Mouse (Mus musculus): ENCODE results near the gene Hhat. TPM values are rescaled to one million over a fixed set of nuclear protein-coding genes. Genes with fewer than 3 reads are reported as not detected.

Gene Hhat
- polyA plus RNA-seq, 1 experiment from 2014 or later: 3.6 TPM

GRCm38 (mm10) chr1:192520836-192521435 lies 250.1 kb downstream of the Hhat start:
- H3K4me2 ChIP-seq (replicated peaks; ENCODE audit: low read depth): no peak overlapping the region
- H3K9me3 ChIP-seq (ENCODE audit: control insufficient read depth, low read length): no peaks in the 10 kb centered on the region
- no peaks in the 10 kb centered on the region for H3K4me1 ChIP-seq (replicated peaks; ENCODE audit: control insufficient read depth, insufficient read depth)
- no peaks in the 10 kb centered on the region for H3K27me3 ChIP-seq (ENCODE audit: control insufficient read depth, insufficient read depth, low read length)
- H3K4me3 ChIP-seq (ENCODE audit: low read depth, low read length): no peak overlapping the region
- no peak for TF ChIP-seq CTCF (IDR thresholded peaks at IDR 0.05; ENCODE audit: low read depth)
- TF ChIP-seq EP300 (optimal IDR thresholded peaks at IDR 0.05): no peak
- H3K9ac ChIP-seq (ENCODE audit: low read length): no peak overlapping the region
- WGBS: 42% methylated on average over 13 of the region's 13 CpGs
- DNase-seq (ENCODE audit: low spot score) (no peak), ATAC-seq (ENCODE audit: low FRiP score, low TSS enrichment) (no peak)
- H3K27ac ChIP-seq (replicated peaks): no peak overlapping the region
- H3K36me3 ChIP-seq (ENCODE audit: control insufficient read depth, insufficient read depth, low read length): no peaks in the 10 kb centered on the region

- Histone ChIP-seq H3K4me3 (ENCODE audit: low read depth, low read length) (no peak overlapping the region), H3K9me3 (ENCODE audit: control insufficient read depth, low read length) (no peaks in the 10 kb centered on the region), H3K27me3 (ENCODE audit: control insufficient read depth, insufficient read depth, low read length) (no peaks in the 10 kb centered on the region), H3K9ac (ENCODE audit: low read length) (no peak overlapping the region), H3K36me3 (ENCODE audit: control insufficient read depth, insufficient read depth, low read length) (no peaks in the 10 kb centered on the region), H3K27ac (replicated peaks) (no peak overlapping the region), H3K4me2 (replicated peaks; ENCODE audit: low read depth) (no peak overlapping the region), H3K4me1 (replicated peaks; ENCODE audit: control insufficient read depth, insufficient read depth) (no peaks in the 10 kb centered on the region)
- DNase-seq (ENCODE audit: low spot score) (no peak), ATAC-seq (ENCODE audit: low FRiP score, low TSS enrichment) (no peak)
- TF ChIP-seq EP300 (optimal IDR thresholded peaks at IDR 0.05) (no peak), CTCF (IDR thresholded peaks at IDR 0.05; ENCODE audit: low read depth) (no peak)
- 94% methylated on average over 1 of the region's 1 CpGs for WGBS
Observed at GRCm38 (mm10) chr1:192519713-192520112, 251.3 kb downstream of the Hhat start.

- no peak overlapping the region for H3K27ac ChIP-seq (replicated peaks)
- H3K9me3 ChIP-seq (ENCODE audit: control insufficient read depth, low read length): no peaks in the 10 kb centered on the region
- H3K9ac ChIP-seq (ENCODE audit: low read length): no peak overlapping the region
- no peaks in the 10 kb centered on the region for H3K36me3 ChIP-seq (ENCODE audit: control insufficient read depth, insufficient read depth, low read length)
- no peaks in the 10 kb centered on the region for H3K4me1 ChIP-seq (replicated peaks; ENCODE audit: control insufficient read depth, insufficient read depth)
- H3K4me3 ChIP-seq (ENCODE audit: low read depth, low read length): no peak overlapping the region
- DNase-seq (ENCODE audit: low spot score) (no peak), ATAC-seq (ENCODE audit: low FRiP score, low TSS enrichment) (no peak)
- 82% methylated on average over 3 of the region's 3 CpGs for WGBS
- no peak overlapping the region for H3K4me2 ChIP-seq (replicated peaks; ENCODE audit: low read depth)
- TF ChIP-seq EP300 (optimal IDR thresholded peaks at IDR 0.05): no peak
- no peak for TF ChIP-seq CTCF (IDR thresholded peaks at IDR 0.05; ENCODE audit: low read depth)
- no peaks in the 10 kb centered on the region for H3K27me3 ChIP-seq (ENCODE audit: control insufficient read depth, insufficient read depth, low read length)
Observed at GRCm38 (mm10) chr1:192515373-192515772, 255.7 kb downstream of the Hhat start.

- Histone ChIP-seq H3K4me1 (replicated peaks; ENCODE audit: control insufficient read depth, insufficient read depth) (no peaks in the 10 kb centered on the region), H3K4me2 (replicated peaks; ENCODE audit: low read depth) (no peak overlapping the region), H3K27me3 (ENCODE audit: control insufficient read depth, insufficient read depth, low read length) (no peaks in the 10 kb centered on the region), H3K9me3 (ENCODE audit: control insufficient read depth, low read length) (no peaks in the 10 kb centered on the region), H3K36me3 (ENCODE audit: control insufficient read depth, insufficient read depth, low read length) (no peaks in the 10 kb centered on the region), H3K9ac (ENCODE audit: low read length) (no peak overlapping the region), H3K27ac (replicated peaks) (no peak overlapping the region), H3K4me3 (ENCODE audit: low read depth, low read length) (no peak overlapping the region)
- ATAC-seq (ENCODE audit: low FRiP score, low TSS enrichment) (no peak), DNase-seq (ENCODE audit: low spot score) (no peak)
- TF ChIP-seq CTCF (IDR thresholded peaks at IDR 0.05; ENCODE audit: low read depth): no peak
- TF ChIP-seq EP300 (optimal IDR thresholded peaks at IDR 0.05): no peak
- 97% methylated on average over 1 of the region's 1 CpGs for WGBS
Observed at GRCm38 (mm10) chr1:192512821-192513220, 258.2 kb downstream of the Hhat start.

GRCm38 (mm10) chr1:192503651-192504050 lies 267.4 kb downstream of the Hhat start:
- no peaks in the 10 kb centered on the region for H3K36me3 ChIP-seq (ENCODE audit: control insufficient read depth, insufficient read depth, low read length)
- no peaks in the 10 kb centered on the region for H3K9me3 ChIP-seq (ENCODE audit: control insufficient read depth, low read length)
- DNase-seq (ENCODE audit: low spot score): no peak
- H3K4me3 ChIP-seq (ENCODE audit: low read depth, low read length): no peak overlapping the region
- no peaks in the 10 kb centered on the region for H3K4me1 ChIP-seq (replicated peaks; ENCODE audit: control insufficient read depth, insufficient read depth)
- ATAC-seq (ENCODE audit: low FRiP score, low TSS enrichment): no peak
- H3K27ac ChIP-seq (replicated peaks): no peak overlapping the region
- WGBS: 88% methylated on average over 4 of the region's 4 CpGs
- no peak for TF ChIP-seq EP300 (optimal IDR thresholded peaks at IDR 0.05)
- no peak for TF ChIP-seq CTCF (IDR thresholded peaks at IDR 0.05; ENCODE audit: low read depth)
- no peak overlapping the region for H3K4me2 ChIP-seq (replicated peaks; ENCODE audit: low read depth)
- no peaks in the 10 kb centered on the region for H3K27me3 ChIP-seq (ENCODE audit: control insufficient read depth, insufficient read depth, low read length)
- no peak overlapping the region for H3K9ac ChIP-seq (ENCODE audit: low read length)

GRCm38 (mm10) chr1:192502835-192503234 lies 268.2 kb downstream of the Hhat start:
- Histone ChIP-seq H3K4me2 (replicated peaks; ENCODE audit: low read depth) (no peak overlapping the region), H3K4me3 (ENCODE audit: low read depth, low read length) (no peak overlapping the region), H3K4me1 (replicated peaks; ENCODE audit: control insufficient read depth, insufficient read depth) (no peaks in the 10 kb centered on the region), H3K36me3 (ENCODE audit: control insufficient read depth, insufficient read depth, low read length) (no peaks in the 10 kb centered on the region), H3K27ac (replicated peaks) (no peak overlapping the region), H3K27me3 (ENCODE audit: control insufficient read depth, insufficient read depth, low read length) (no peaks in the 10 kb centered on the region), H3K9me3 (ENCODE audit: control insufficient read depth, low read length) (no peaks in the 10 kb centered on the region), H3K9ac (ENCODE audit: low read length) (no peak overlapping the region)
- ATAC-seq (ENCODE audit: low FRiP score, low TSS enrichment): no peak
- TF ChIP-seq CTCF (IDR thresholded peaks at IDR 0.05; ENCODE audit: low read depth) (no peak), EP300 (optimal IDR thresholded peaks at IDR 0.05) (no peak)
- DNase-seq (ENCODE audit: low spot score): no peak

All from stomach, postnatal 0 days (tissue).